Mouse (Mus musculus): Measurements from ENCODE around the gene Dnajb2. TPM values are rescaled to one million over a fixed set of nuclear protein-coding genes. Genes with fewer than 3 reads are reported as not detected.

The Dnajb2 gene
- polyA plus RNA-seq (2014; fragmentation: Illumina TruSeq; extraction: RNeasy Lipid Tissue Mini Kit (QIAGEN cat#74804); ENCODE audit: low replicate concordance) = 4.0 TPM

DNA sequence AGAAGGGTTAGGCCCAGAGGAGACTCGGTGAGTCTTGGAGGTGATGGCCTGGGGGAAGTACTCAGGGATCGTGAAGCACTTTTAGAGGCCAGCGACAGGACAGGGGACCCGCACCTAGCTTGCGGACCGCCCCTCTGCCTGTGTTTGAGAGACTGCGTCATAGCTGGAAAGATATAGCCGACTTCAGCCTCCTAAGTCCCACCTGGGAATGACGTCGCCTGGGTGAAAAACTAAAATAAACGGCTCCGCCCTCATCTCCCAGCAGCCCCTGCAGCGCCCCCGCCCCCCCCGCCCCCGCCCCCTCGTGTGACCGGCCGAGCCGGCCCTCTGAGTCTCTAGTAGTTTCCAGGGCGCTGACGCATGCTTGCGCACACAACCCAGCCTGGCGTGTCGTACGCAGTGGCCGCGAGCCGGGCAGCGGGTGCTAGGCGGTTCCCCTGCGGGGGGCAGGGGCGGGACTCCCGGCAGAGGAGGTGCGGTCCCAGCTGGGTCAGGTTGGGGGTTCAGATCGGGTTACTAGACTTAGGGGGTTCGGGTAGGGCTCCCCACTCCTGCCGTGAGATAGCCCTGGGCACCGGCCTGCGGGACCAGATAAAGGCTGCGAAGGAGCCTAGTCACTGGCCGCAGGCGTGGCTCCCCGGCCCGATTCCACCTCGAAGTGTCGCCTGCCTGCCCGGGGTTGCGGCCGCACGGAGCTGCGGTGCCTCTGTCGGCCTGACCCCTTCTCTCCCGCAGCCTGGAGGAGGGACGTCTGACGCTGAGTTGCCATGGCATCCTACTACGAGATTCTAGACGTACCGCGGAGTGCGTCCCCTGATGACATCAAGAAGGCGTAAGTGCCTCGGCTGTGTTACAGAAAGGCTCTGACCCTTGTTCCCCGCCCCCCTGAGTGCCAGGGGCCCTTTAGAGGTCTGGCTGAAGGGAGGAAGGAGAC, at the start of gene Dnajb2:
TSS of gene Dnajb2 (plus strand) at position 290 of the 934 bp plus-strand sequence.

DNA sequence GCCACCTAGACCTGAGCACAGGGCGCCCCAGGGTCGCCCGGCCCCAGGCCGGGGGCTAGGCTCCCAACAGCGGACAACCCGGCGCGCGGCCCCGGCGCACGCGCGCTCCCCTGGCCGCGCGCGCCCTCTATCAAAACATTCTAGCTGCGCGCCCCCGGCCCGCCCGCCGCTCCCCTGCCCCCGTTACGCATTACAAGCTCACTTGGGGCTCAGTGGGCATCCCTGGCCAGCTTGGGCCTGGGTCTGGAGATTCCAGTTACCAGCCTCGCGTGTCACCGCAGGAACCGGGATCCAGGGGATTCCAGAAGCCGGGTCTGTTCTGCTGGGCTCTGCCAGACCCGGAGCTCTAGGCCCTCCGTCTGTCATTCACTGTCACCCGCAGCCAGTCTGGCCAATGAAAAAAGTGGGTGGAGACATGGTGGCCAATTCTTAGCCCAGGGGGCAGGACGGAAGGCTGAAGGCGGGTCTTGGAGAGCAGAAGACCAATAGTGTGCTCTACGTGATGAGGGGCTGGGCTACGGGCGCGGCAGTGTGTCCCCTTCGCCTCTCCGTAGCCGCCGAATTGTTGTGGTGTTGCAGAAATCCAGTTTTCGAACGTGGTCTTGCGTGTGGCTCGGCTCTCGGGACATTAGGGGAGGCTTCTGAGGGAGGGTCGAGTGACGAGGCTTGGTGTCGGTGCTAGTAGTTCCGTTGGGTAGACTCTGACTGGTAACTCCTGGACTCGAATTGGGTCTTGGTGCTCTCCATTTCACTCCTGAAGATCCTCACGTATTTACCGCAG, 44.4 kb upstream of the Dnajb2 start, which contains the start of the genes Ankzf1 and Atg9a:
TSS of gene Ankzf1 (plus strand) at position 530 of the 781 bp plus-strand sequence.
TSS of gene Atg9a (minus strand) at position 575 of the 781 bp plus-strand sequence.

GRCm38 (mm10) chr1:75210136-75211087, 25.8 kb upstream of the Dnajb2 start, which contains the start of the genes Glb1l and Stk16:
Gene Glb1l (minus strand): TSS chr1:75210813.
Gene Stk16 (plus strand): TSS chr1:75210838.

GRCm38 (mm10) chr1:75219531-75219930, 16.7 kb upstream of the Dnajb2 start, which contains the start of gene Tuba4a:
Gene Tuba4a (minus strand): TSS chr1:75219865.

GRCm38 (mm10) chr1:75231664-75232152, 4.5 kb upstream of the Dnajb2 start, which contains the start of gene A630095N17Rik:
Gene A630095N17Rik (minus strand): TSS chr1:75232102.

GRCm38 (mm10) chr1:75264091-75264880, 28.1 kb downstream of the Dnajb2 start, which contains the start of gene Ptprn:
Gene Ptprn (minus strand): TSS chr1:75264502.

DNA sequence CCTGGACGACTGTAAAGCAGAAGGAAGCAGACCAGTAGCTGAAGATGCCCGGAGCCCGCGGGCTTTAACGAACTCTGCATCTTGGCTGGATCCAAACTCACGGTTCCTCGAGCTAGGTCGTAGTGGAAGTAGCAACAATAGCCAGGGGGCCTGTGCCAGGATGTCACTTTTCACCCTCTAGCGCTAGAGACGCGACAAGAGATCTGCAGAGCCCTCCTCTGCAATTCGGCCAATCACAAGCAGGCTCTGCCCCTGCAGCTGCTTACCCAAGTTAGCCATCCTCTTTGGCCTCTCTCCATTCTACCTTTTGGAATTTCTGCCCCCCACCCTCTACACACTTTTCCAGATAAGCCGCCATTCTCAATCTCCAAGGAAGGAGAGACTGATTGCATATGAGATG, 42.0 kb downstream of the Dnajb2 start, which contains the start of gene Resp18:
TSS of gene Resp18 (minus strand) at position 188 of the 400 bp plus-strand sequence.

Other genes with a start within 250 kb of the Dnajb2 start
- gene Nhej1, start 111.2 kb upstream of the Dnajb2 start, polyA plus RNA-seq (2014; fragmentation: Illumina TruSeq; extraction: RNeasy Lipid Tissue Mini Kit (QIAGEN cat#74804); ENCODE audit: low replicate concordance) = not detected
- not detected for gene Slc23a3, start 102.5 kb upstream of the Dnajb2 start, polyA plus RNA-seq (2014; fragmentation: Illumina TruSeq; extraction: RNeasy Lipid Tissue Mini Kit (QIAGEN cat#74804); ENCODE audit: low replicate concordance)
- gene Cnppd1, start 93.7 kb upstream of the Dnajb2 start, polyA plus RNA-seq (2014; fragmentation: Illumina TruSeq; extraction: RNeasy Lipid Tissue Mini Kit (QIAGEN cat#74804); ENCODE audit: low replicate concordance) = 8.0 TPM
- gene Retreg2, start 93.6 kb upstream of the Dnajb2 start, polyA plus RNA-seq (2014; fragmentation: Illumina TruSeq; extraction: RNeasy Lipid Tissue Mini Kit (QIAGEN cat#74804); ENCODE audit: low replicate concordance) = 4.2 TPM
- 0.78 TPM for gene Zfand2b, start 67.8 kb upstream of the Dnajb2 start, polyA plus RNA-seq (2014; fragmentation: Illumina TruSeq; extraction: RNeasy Lipid Tissue Mini Kit (QIAGEN cat#74804); ENCODE audit: low replicate concordance)
- gene Abcb6, start 56.0 kb upstream of the Dnajb2 start, polyA plus RNA-seq (2014; fragmentation: Illumina TruSeq; extraction: RNeasy Lipid Tissue Mini Kit (QIAGEN cat#74804); ENCODE audit: low replicate concordance) = 3.8 TPM
- gene Ankzf1, start 44.3 kb upstream of the Dnajb2 start, polyA plus RNA-seq (2014; fragmentation: Illumina TruSeq; extraction: RNeasy Lipid Tissue Mini Kit (QIAGEN cat#74804); ENCODE audit: low replicate concordance) = 18.0 TPM
- gene Atg9a, start 44.2 kb upstream of the Dnajb2 start, polyA plus RNA-seq (2014; fragmentation: Illumina TruSeq; extraction: RNeasy Lipid Tissue Mini Kit (QIAGEN cat#74804); ENCODE audit: low replicate concordance) = 12.2 TPM
- gene Glb1l, start 25.6 kb upstream of the Dnajb2 start, polyA plus RNA-seq (2014; fragmentation: Illumina TruSeq; extraction: RNeasy Lipid Tissue Mini Kit (QIAGEN cat#74804); ENCODE audit: low replicate concordance) = 8.1 TPM
- 17.4 TPM for gene Stk16, start 25.6 kb upstream of the Dnajb2 start, polyA plus RNA-seq (2014; fragmentation: Illumina TruSeq; extraction: RNeasy Lipid Tissue Mini Kit (QIAGEN cat#74804); ENCODE audit: low replicate concordance)
- 4.2 TPM for gene Tuba4a, start 16.5 kb upstream of the Dnajb2 start, polyA plus RNA-seq (2014; fragmentation: Illumina TruSeq; extraction: RNeasy Lipid Tissue Mini Kit (QIAGEN cat#74804); ENCODE audit: low replicate concordance)
- not detected for gene A630095N17Rik, start 4.3 kb upstream of the Dnajb2 start, polyA plus RNA-seq (2014; fragmentation: Illumina TruSeq; extraction: RNeasy Lipid Tissue Mini Kit (QIAGEN cat#74804); ENCODE audit: low replicate concordance)
- gene Ptprn, start 28.1 kb downstream of the Dnajb2 start, polyA plus RNA-seq (2014; fragmentation: Illumina TruSeq; extraction: RNeasy Lipid Tissue Mini Kit (QIAGEN cat#74804); ENCODE audit: low replicate concordance) = not detected
- gene Resp18, start 42.0 kb downstream of the Dnajb2 start, polyA plus RNA-seq (2014; fragmentation: Illumina TruSeq; extraction: RNeasy Lipid Tissue Mini Kit (QIAGEN cat#74804); ENCODE audit: low replicate concordance) = 2.4 TPM
- gene Dnpep, start 81.6 kb downstream of the Dnajb2 start, polyA plus RNA-seq (2014; fragmentation: Illumina TruSeq; extraction: RNeasy Lipid Tissue Mini Kit (QIAGEN cat#74804); ENCODE audit: low replicate concordance) = 1.3 TPM
- 0.97 TPM for gene Des, start 123.9 kb downstream of the Dnajb2 start, polyA plus RNA-seq (2014; fragmentation: Illumina TruSeq; extraction: RNeasy Lipid Tissue Mini Kit (QIAGEN cat#74804); ENCODE audit: low replicate concordance)
- gene Speg, start 138.9 kb downstream of the Dnajb2 start, polyA plus RNA-seq (2014; fragmentation: Illumina TruSeq; extraction: RNeasy Lipid Tissue Mini Kit (QIAGEN cat#74804); ENCODE audit: low replicate concordance) = 1.9 TPM
- gene Gmppa, start 199.5 kb downstream of the Dnajb2 start, polyA plus RNA-seq (2014; fragmentation: Illumina TruSeq; extraction: RNeasy Lipid Tissue Mini Kit (QIAGEN cat#74804); ENCODE audit: low replicate concordance) = 5.8 TPM
- not detected for gene Asic4, start 214.0 kb downstream of the Dnajb2 start, polyA plus RNA-seq (2014; fragmentation: Illumina TruSeq; extraction: RNeasy Lipid Tissue Mini Kit (QIAGEN cat#74804); ENCODE audit: low replicate concordance)
- gene Chpf, start 242.9 kb downstream of the Dnajb2 start, polyA plus RNA-seq (2014; fragmentation: Illumina TruSeq; extraction: RNeasy Lipid Tissue Mini Kit (QIAGEN cat#74804); ENCODE audit: low replicate concordance) = not detected
- gene Tmem198, start 243.1 kb downstream of the Dnajb2 start, polyA plus RNA-seq (2014; fragmentation: Illumina TruSeq; extraction: RNeasy Lipid Tissue Mini Kit (QIAGEN cat#74804); ENCODE audit: low replicate concordance) = not detected

Data from small intestine, adult 10 weeks (tissue).